Comparison of ENCODE assay signal across 20 mouse cellular contexts in the genomic region with DNA sequence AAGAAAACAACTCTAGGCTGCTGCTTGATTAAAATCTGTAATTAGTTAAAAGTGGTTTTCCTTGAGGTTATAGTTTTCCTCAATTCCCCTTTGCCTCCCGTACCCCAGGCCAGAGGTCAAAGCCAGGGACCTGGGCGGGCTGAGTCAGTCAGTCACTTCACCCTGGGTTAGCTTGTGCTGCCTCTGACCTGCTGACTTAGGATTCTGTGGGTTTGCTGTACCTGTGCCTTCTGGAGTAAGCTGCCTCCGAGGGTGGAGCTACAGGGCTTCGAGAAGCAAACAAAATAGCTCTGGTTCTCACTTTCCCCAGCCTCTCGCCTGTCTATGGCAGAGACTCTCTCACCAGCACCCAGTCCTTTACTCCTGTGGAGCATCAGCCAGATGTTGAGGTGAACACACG.
"Had no signal": no experiment of that assay in that cellular context is flagged by ENCODE, and none has a peak within 500 bp of the region (broad histone marks: within the 10 kb centered on the region; RNA-seq: fewer than 3 reads in every experiment).

No protein-coding gene starts in this region.

- H3K4me2 ChIP-seq: kidney, embryonic 15.5 days; limb, embryonic 13.5 days; liver, embryonic 12.5 days; liver, embryonic 15.5 days; lung, embryonic 15.5 days; midbrain, embryonic 12.5 days; neural tube, embryonic 13.5 days had no signal

- H3K9me3 ChIP-seq: kidney, embryonic 15.5 days; limb, embryonic 10.5 days; limb, embryonic 13.5 days; liver, embryonic 12.5 days; liver, embryonic 15.5 days; lung, embryonic 15.5 days; midbrain, embryonic 12.5 days; neural tube, embryonic 13.5 days had no signal

- H3K36me3 ChIP-seq: kidney, embryonic 15.5 days; lung, embryonic 15.5 days; midbrain, embryonic 12.5 days; neural tube, embryonic 13.5 days had no signal

- H3K27ac ChIP-seq: kidney, embryonic 15.5 days; layer of hippocampus, adult 2 months; limb, embryonic 10.5 days; limb, embryonic 13.5 days; liver, embryonic 12.5 days; liver, embryonic 15.5 days; lung, embryonic 15.5 days; midbrain, embryonic 12.5 days; neural tube, embryonic 13.5 days had no signal

- ATAC-seq: liver, embryonic 12.5 days had no signal

- H3K4me1 ChIP-seq: liver, embryonic 12.5 days; midbrain, embryonic 12.5 days; neural tube, embryonic 13.5 days had no signal

- H3K27me3 ChIP-seq: kidney, embryonic 15.5 days; limb, embryonic 13.5 days; liver, embryonic 12.5 days; liver, embryonic 15.5 days; lung, embryonic 15.5 days; neural tube, embryonic 13.5 days had no signal

- DNase-seq: layer of hippocampus, adult 9-11 months; liver; lung, adult 18-20 months; lung, postnatal 10 days; lung, postnatal 36 days; retina, postnatal 1 day; right cerebral cortex, postnatal 25 days; thymus, adult 2 months; thymus, postnatal 14 days; thymus, postnatal 4 days had no signal

- H3K9ac ChIP-seq: kidney, embryonic 15.5 days; limb, embryonic 13.5 days; liver, embryonic 12.5 days; liver, embryonic 15.5 days; lung, embryonic 15.5 days; midbrain, embryonic 12.5 days; neural tube, embryonic 13.5 days had no signal

- H3K4me3 ChIP-seq: kidney, embryonic 15.5 days; layer of hippocampus, adult 2 months; limb, embryonic 10.5 days; limb, embryonic 13.5 days; liver, embryonic 12.5 days; liver, embryonic 15.5 days; lung, embryonic 15.5 days; midbrain, embryonic 12.5 days; myocyte; neural tube, embryonic 13.5 days had no signal
